Mouse (Mus musculus) hindbrain, embryonic 11.5 days (tissue): ENCODE measurements around the gene Trarg1. TPM values are rescaled to one million over a fixed set of nuclear protein-coding genes. Genes with fewer than 3 reads are reported as not detected.
A peak's percentile ranks its signal among the peaks of the same experiment; 100 is the strongest.

Experiments used
- ATAC-seq: fragments of 200-750 bp; cut with Nextera tagmentation; 2 replicates; pipeline ENCODE4 v1.8.0; 2017; ENCODE audit warnings: mild to moderate bottlenecking, moderate TSS enrichment, moderate library complexity; ENCODE audit not compliant: low FRiP score
- DNase-seq: peaks from one replicate; pipeline ENCODE4 v3.0.0-alpha.2; 2015; ENCODE audit warnings: low spot score
- H3K27ac ChIP-seq: fragments of 300-500 bp; sonication (generic); 2 replicates; pipeline ENCODE4 v1.5.1; 2014; ENCODE audit warnings: mild to moderate bottlenecking, low read depth, low read length
- H3K27me3 ChIP-seq: fragments of 300-500 bp; sonication (generic); 2 replicates; pipeline ENCODE4 v1.6.1; 2014; ENCODE audit warnings: mild to moderate bottlenecking, low read length, moderate library complexity, mixed read lengths; ENCODE audit not compliant: control insufficient read depth, insufficient read depth
- H3K36me3 ChIP-seq: fragments of 300-500 bp; sonication (generic); 2 replicates; pipeline ENCODE4 v1.6.1; 2014; ENCODE audit warnings: mild to moderate bottlenecking, low read length, moderate library complexity, mixed read lengths; ENCODE audit not compliant: control insufficient read depth, insufficient read depth
- H3K4me1 ChIP-seq: fragments of 300-500 bp; sonication (generic); replicated peaks from 2 replicates; pipeline ENCODE4 v1.6.1; 2014; ENCODE audit warnings: low read length, mixed read lengths; ENCODE audit not compliant: control insufficient read depth, insufficient read depth
- H3K4me2 ChIP-seq: fragments of 300-500 bp; sonication (generic); replicated peaks from 2 replicates; pipeline ENCODE4 v1.6.1; 2014; ENCODE audit warnings: mild to moderate bottlenecking, low read depth, low read length
- H3K4me3 ChIP-seq: fragments of 300-500 bp; sonication (generic); 2 replicates; pipeline ENCODE4 v1.5.1; 2014; ENCODE audit warnings: low read depth, low read length
- H3K9ac ChIP-seq: fragments of 300-500 bp; sonication (generic); 2 replicates; pipeline ENCODE4 v1.6.1; 2014; ENCODE audit warnings: low read depth, low read length
- H3K9me3 ChIP-seq: fragments of 300-500 bp; sonication (generic); 2 replicates; pipeline ENCODE4 v1.6.1; 2016; ENCODE audit warnings: low read length; ENCODE audit not compliant: control insufficient read depth
- WGBS: fragments of 180-500 bp; shearing (Covaris S2); extraction: QIAGEN DNeasy Blood & Tissue Kit; methylation state at CpG from one replicate; pipeline ENCODE4 v1.1.7; 2014; 5-methylcytosine and 5-hydroxymethylcytosine counted together
- polyA plus RNA-seq: library from polyadenylated mRNA; unstranded; fragments of >200 nt; fragmentation: Nextera tagmentation; extraction: Ambion mirVana; gene quantifications from 2 replicates; pipeline ENCODE4 v1.2.1, GENCODE M21; 2014

The Trarg1 gene
- polyA plus RNA-seq, 1 experiment from 2014 or later = not detected

DNA sequence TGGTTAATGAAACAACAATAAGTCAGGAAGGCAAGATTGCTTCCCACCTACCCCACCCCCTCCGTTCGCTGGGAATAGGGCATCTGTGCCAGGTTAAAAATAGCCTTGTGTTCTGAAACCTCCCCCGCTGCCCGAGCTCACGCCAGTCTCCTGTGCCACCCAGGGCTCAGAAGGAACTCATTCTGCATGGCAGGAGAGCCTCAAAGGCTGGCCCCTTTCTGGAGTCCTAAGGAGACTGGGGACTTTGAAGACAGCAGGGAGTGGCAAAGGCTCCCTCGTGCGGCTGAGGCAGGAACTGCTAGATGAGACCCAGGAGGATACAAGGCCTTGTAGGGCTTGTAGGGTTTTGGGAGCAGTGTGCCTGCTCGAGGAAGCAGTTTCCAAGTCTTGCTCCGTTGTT, 32.1 kb upstream of the Trarg1 start:
- H3K9ac ChIP-seq = no peak overlapping the region
- H3K4me3 ChIP-seq = no peak overlapping the region
- peaks cover 3% of the 10 kb centered on the region for H3K4me1 ChIP-seq
- H3K4me2 ChIP-seq = peak overlapping the region; percentile 14; the same call in 1 of the 2 replicates
- no peaks in the 10 kb centered on the region for H3K9me3 ChIP-seq
- no peak overlapping the region for H3K27ac ChIP-seq
- H3K36me3 ChIP-seq = no peaks in the 10 kb centered on the region
- H3K27me3 ChIP-seq = no peaks in the 10 kb centered on the region
- WGBS = 12% methylated on average over 9 of the region's 9 CpGs
- peak; percentile 87 for DNase-seq
- ATAC-seq = no peak

DNA sequence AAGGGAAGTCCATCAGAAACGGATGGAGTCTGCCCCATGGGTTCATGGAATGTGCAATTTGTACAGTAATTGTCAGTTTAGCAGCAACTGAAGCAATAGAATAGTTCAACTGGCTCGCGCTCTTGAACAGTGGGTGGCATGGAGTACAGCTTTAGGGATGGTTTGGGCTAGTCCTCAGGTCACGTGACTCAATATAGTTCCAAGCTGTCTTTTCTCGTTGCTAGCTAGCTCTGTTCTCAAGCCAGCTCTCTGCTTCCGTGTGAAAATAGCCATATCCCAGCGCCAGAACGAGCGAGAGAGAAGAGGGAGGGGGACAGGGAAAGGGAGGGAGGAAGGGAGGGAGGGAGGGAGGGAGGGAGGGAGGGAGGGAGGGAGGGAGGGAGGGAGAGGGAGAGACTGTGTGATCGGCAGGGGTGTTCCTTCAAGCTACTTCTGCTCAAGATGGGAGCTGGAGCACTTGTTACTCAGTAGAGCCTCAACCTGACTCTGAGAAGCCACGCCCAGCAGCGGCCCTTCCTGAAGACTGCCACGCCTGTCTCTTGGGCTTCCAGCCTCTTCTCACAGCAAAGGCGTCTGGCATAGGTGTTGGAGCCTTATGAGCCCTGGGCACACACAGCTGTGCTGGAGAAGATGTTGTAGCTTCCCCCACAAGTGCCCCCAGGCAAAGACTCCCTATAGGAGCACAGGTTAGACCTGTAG, 28.6 kb upstream of the Trarg1 start:
- Histone ChIP-seq H3K27ac (no peak overlapping the region), H3K9ac (no peak overlapping the region), H3K27me3 (no peaks in the 10 kb centered on the region), H3K36me3 (no peaks in the 10 kb centered on the region), H3K4me1 (no peaks in the 10 kb centered on the region; the same call in 1 of the 2 replicates), H3K4me3 (no peak overlapping the region), H3K4me2 (no peak overlapping the region), H3K9me3 (no peaks in the 10 kb centered on the region)
- ATAC-seq (no peak), DNase-seq (no peak)
- WGBS = 60% methylated on average over 10 of the region's 14 CpGs

GRCm38 (mm10) chr11:76652838-76653334, 26.7 kb upstream of the Trarg1 start:
- Histone ChIP-seq H3K27me3 (no peaks in the 10 kb centered on the region), H3K9me3 (no peaks in the 10 kb centered on the region), H3K27ac (no peak overlapping the region), H3K9ac (no peak overlapping the region), H3K4me2 (no peak overlapping the region), H3K4me1 (no peaks in the 10 kb centered on the region), H3K36me3 (no peaks in the 10 kb centered on the region), H3K4me3 (no peak overlapping the region)
- DNase-seq (no peak), ATAC-seq (no peak)
- 75% methylated on average over 3 of the region's 3 CpGs for WGBS

DNA sequence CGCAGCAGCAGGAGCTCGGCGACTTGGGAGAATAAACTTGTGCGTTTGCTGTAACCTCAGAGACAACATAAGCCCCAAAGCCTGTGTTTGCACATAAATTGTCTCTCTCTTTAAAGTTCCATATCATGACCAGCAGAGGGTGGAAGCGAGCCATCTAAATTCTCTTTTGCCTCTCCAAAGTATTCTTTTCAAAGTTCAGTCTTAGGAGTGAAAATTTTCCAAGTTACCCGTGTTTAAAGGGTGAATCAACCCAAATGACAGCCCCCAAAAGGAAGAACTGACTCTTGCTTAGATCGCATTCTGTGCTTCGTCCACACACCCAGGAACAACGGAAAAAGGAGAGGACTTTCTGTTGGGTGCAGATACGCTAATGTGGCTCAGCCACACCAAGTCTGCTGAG, 24.5 kb upstream of the Trarg1 start:
- ATAC-seq = no peak
- peak overlapping the region; percentile 21; the same call in 1 of the 2 replicates for H3K4me2 ChIP-seq

DNA sequence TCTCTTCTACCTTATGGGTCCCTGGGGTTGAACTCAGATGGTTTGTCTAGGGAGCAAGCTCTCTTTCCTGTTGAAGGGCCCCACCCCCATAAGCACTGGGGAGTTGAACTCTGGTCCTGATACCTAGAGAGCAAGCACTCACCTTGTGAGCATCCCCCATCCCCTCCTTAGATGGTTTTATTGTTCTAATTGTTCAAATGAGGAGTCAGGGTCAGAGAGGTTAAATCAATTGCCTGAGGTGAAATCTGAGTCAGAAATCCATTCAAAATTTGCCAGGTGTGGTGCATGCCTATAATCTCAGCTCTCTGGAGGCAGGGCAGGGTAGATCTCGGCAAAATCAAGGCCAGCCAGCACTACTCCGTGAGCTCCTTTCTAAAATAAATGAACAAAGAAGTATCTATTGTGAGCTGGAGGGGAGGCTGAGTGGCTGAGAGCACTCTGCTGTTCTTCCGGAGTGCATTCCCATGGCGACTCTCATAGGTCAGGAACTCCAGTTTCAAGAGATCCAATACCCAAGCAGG, 22.1 kb upstream of the Trarg1 start:
- Histone ChIP-seq H3K27me3 (no peaks in the 10 kb centered on the region), H3K4me1 (no peaks in the 10 kb centered on the region), H3K9ac (no peak overlapping the region), H3K9me3 (no peaks in the 10 kb centered on the region), H3K4me2 (no peak overlapping the region), H3K4me3 (no peak overlapping the region), H3K36me3 (no peaks in the 10 kb centered on the region), H3K27ac (no peak overlapping the region)
- no peak for DNase-seq
- WGBS = 44% methylated on average over 4 of the region's 4 CpGs
- ATAC-seq = no peak

More for the DNA sequence above, 24.5 kb upstream of the Trarg1 start:
- Histone ChIP-seq H3K27me3 (no peaks in the 10 kb centered on the region), H3K27ac (no peak overlapping the region), H3K9me3 (no peaks in the 10 kb centered on the region), H3K9ac (no peak overlapping the region), H3K4me3 (no peak overlapping the region), H3K36me3 (no peaks in the 10 kb centered on the region), H3K4me1 (no peaks in the 10 kb centered on the region)
- DNase-seq = peak; percentile 74
- 7% methylated on average over 10 of the region's 10 CpGs for WGBS

- no peaks in the 10 kb centered on the region for H3K36me3 ChIP-seq
Observed at GRCm38 (mm10) chr11:76659138-76659930, 20.3 kb upstream of the Trarg1 start.

DNA sequence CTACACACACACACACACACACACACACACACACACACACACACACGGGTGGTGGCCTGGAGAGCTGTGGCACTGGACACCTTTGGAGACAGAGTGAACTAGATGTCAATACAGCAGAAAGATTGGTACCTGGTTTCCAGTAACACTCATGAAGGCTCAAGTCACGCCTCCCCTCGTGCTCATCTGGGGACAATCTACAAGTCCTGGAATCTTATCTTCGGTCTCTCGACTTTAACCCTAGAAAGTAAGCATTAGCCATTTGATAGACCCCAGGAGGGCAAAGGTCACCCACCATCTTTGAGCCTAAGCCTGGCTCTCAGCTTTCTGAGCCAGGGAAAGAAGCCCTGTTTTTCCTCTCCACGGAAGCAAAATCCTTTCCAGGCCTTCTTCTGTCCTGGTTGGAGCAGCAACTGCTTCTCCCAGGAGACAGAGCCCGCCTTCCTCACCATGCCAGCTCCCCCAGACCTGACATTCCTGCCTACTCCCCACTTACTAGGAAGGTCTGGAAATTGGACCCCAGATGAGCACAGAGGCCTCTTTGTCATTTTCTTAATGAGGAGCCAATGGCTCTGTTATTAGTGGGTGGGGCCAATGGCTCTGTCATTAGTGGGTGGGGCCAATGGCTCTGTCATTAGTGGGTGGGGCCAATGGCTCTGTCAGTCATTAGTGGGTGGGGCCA, 17.7 kb upstream of the Trarg1 start:
- H3K36me3 ChIP-seq = no peaks in the 10 kb centered on the region
- H3K4me2 ChIP-seq = no peak overlapping the region
- 71% methylated on average over 7 of the region's 7 CpGs for WGBS
- no peak overlapping the region for H3K9ac ChIP-seq
- no peak overlapping the region for H3K4me3 ChIP-seq
- ATAC-seq (no peak), DNase-seq (no peak)
- H3K4me1 ChIP-seq = no peaks in the 10 kb centered on the region
- no peaks in the 10 kb centered on the region for H3K9me3 ChIP-seq
- no peak overlapping the region for H3K27ac ChIP-seq
- H3K27me3 ChIP-seq = peaks cover 13% of the 10 kb centered on the region; the same call in 1 of the 2 replicates

More at GRCm38 (mm10) chr11:76659138-76659930, 20.3 kb upstream of the Trarg1 start:
- no peak overlapping the region for H3K4me3 ChIP-seq
- H3K9ac ChIP-seq = no peak overlapping the region
- H3K4me1 ChIP-seq = no peaks in the 10 kb centered on the region
- H3K27ac ChIP-seq = no peak overlapping the region
- H3K9me3 ChIP-seq = no peaks in the 10 kb centered on the region
- no peak for ATAC-seq
- WGBS = 74% methylated on average over 13 of the region's 14 CpGs
- H3K4me2 ChIP-seq = no peak overlapping the region
- DNase-seq = no peak
- H3K27me3 ChIP-seq = no peaks in the 10 kb centered on the region

- Histone ChIP-seq H3K27me3 (peaks cover 27% of the 10 kb centered on the region), H3K9ac (0 out of 2 replicates have a peak overlapping the region, but pooled peaks have one; percentile 37), H3K4me2 (peak overlapping the region; percentile 63), H3K9me3 (no peaks in the 10 kb centered on the region), H3K4me3 (peak overlapping the region; percentile 28), H3K4me1 (no peaks in the 10 kb centered on the region), H3K27ac (no peak overlapping the region), H3K36me3 (no peaks in the 10 kb centered on the region)
- 9% methylated on average over 35 of the region's 35 CpGs for WGBS
- ATAC-seq (no peak), DNase-seq (peak; percentile 52)
Observed at GRCm38 (mm10) chr11:76666002-76666649, 13.5 kb upstream of the Trarg1 start.
